Mouse (Mus musculus): ENCODE data around the gene Sestd1. TPM values are rescaled to one million over a fixed set of nuclear protein-coding genes. Genes with fewer than 3 reads are reported as not detected.

The Sestd1 gene
- total and polyA plus RNA-seq, 2 experiments from 2014 or later: 28.1 to 59.9 TPM

DNA sequence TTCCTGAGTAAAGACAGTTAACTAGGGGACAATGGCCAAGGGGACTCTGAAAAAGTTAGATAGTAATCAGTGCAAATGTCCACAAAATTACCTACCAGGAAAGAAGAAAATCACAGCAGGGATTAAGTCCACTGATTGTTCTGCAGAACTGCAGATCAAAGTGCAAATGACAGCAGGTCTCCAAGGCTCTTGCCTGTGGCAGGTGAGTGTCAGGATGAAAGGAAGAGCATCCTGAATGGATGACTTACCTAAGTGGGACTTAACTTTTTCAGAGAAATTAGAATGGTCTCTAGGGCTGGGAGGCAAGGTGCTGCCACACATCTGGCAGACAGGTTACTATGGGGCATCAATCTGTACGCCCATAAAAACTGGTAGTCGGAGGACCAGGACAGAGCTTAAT lies 47.8 kb downstream of the Sestd1 start:
- ATAC-seq: no peak
- Histone ChIP-seq H3K27me3 (ENCODE audit: insufficient read depth, low read length) (no peaks in the 10 kb centered on the region), H3K36me3 (ENCODE audit: insufficient read depth) (peaks cover 30% of the 10 kb centered on the region), H3K4me1 (ENCODE audit: insufficient read depth) (no peaks in the 10 kb centered on the region), H3K4me3 (ENCODE audit: low read depth, low read length) (no peak overlapping the region), H3K9ac (no peak overlapping the region), H3K9me3 (ENCODE audit: low read length) (no peaks in the 10 kb centered on the region), H3K4me2 (ENCODE audit: low read depth) (no peak overlapping the region), H3K27ac (ENCODE audit: low read depth, low read length) (no peak overlapping the region)
- WGBS: 97% methylated on average over 2 of the region's 2 CpGs
- no peak for DNase-seq
- TF ChIP-seq CTCF (IDR thresholded peaks at IDR 0.05; ENCODE audit: low read depth): no peak

DNA sequence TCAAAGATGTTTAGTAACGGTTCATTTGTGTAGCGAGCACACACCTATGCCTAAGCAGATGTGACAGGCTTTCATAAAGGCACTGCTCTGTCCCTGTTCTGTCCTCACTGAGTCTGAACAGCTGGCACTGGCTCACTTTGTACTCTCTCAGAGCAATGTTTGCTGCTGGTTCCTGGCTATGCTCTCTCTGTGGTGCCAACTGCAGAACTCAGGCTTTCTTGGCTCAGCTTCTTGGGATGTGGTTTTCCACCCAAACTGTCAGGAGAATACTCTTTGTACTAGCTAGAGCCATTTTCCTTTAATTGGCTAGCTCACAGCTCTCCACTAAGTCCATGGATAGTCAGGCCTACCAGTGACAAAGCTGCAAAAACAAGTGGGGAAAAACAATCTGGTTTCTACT lies 59.4 kb downstream of the Sestd1 start:
- no peak overlapping the region for H3K27ac ChIP-seq (ENCODE audit: low read depth, low read length)
- ATAC-seq (peak; percentile 60), DNase-seq (peak; percentile 24)
- TF ChIP-seq CTCF (IDR thresholded peaks at IDR 0.05; ENCODE audit: low read depth): no peak
- 63% methylated on average over 2 of the region's 2 CpGs for WGBS
- no peaks in the 10 kb centered on the region for H3K4me1 ChIP-seq (ENCODE audit: insufficient read depth)
- H3K9ac ChIP-seq: no peak overlapping the region
- no peaks in the 10 kb centered on the region for H3K9me3 ChIP-seq (ENCODE audit: low read length)
- no peak overlapping the region for H3K4me3 ChIP-seq (ENCODE audit: low read depth, low read length)
- H3K4me2 ChIP-seq (ENCODE audit: low read depth): no peak overlapping the region
- H3K36me3 ChIP-seq (ENCODE audit: insufficient read depth): 0 out of 2 replicates have a peak, but pooled peaks cover 4% of the 10 kb centered on the region
- H3K27me3 ChIP-seq (ENCODE audit: insufficient read depth, low read length): no peaks in the 10 kb centered on the region

DNA sequence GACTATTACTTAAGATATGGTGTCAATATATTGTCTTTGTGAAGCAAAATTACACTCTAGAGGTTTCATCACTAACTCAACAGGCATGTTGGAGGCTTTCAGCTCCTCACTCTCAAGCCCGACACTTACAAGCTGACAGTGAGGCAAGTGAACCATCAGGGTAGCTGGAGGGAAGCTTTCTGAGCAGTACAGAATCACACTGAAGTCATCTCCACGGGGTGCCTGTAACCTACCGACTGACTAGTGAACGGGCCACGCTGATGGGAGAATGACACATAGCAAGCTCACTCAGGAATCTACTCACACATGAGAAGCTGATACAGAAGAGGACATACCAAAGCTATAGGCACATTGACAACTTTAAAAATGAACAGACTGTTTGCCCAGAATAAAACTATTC lies 67.5 kb downstream of the Sestd1 start:
- H3K27ac ChIP-seq (ENCODE audit: low read depth, low read length): no peak overlapping the region
- no peaks in the 10 kb centered on the region for H3K4me1 ChIP-seq (ENCODE audit: insufficient read depth)
- ATAC-seq: no peak
- no peak overlapping the region for H3K9ac ChIP-seq
- no peaks in the 10 kb centered on the region for H3K27me3 ChIP-seq (ENCODE audit: insufficient read depth, low read length)
- H3K4me3 ChIP-seq (ENCODE audit: low read depth, low read length): no peak overlapping the region
- 71% methylated on average over 5 of the region's 5 CpGs for WGBS
- TF ChIP-seq CTCF (IDR thresholded peaks at IDR 0.05; ENCODE audit: low read depth): no peak
- no peak for DNase-seq
- no peaks in the 10 kb centered on the region for H3K9me3 ChIP-seq (ENCODE audit: low read length)
- peaks cover 26% of the 10 kb centered on the region for H3K36me3 ChIP-seq (ENCODE audit: insufficient read depth)
- H3K4me2 ChIP-seq (ENCODE audit: low read depth): no peak overlapping the region

GRCm38 (mm10) chr2:77206951-77207350 lies 73.4 kb downstream of the Sestd1 start:
- no peaks in the 10 kb centered on the region for H3K4me1 ChIP-seq (ENCODE audit: insufficient read depth)
- no peaks in the 10 kb centered on the region for H3K27me3 ChIP-seq (ENCODE audit: insufficient read depth, low read length)
- H3K27ac ChIP-seq (ENCODE audit: low read depth, low read length): no peak overlapping the region
- WGBS: 96% methylated on average over 3 of the region's 3 CpGs
- no peak overlapping the region for H3K4me3 ChIP-seq (ENCODE audit: low read depth, low read length)
- peaks cover 22% of the 10 kb centered on the region for H3K36me3 ChIP-seq (ENCODE audit: insufficient read depth)
- DNase-seq (no peak), ATAC-seq (no peak)
- TF ChIP-seq CTCF (IDR thresholded peaks at IDR 0.05; ENCODE audit: low read depth): no peak
- no peak overlapping the region for H3K4me2 ChIP-seq (ENCODE audit: low read depth)
- no peak overlapping the region for H3K9ac ChIP-seq
- H3K9me3 ChIP-seq (ENCODE audit: low read length): no peaks in the 10 kb centered on the region

GRCm38 (mm10) chr2:77203916-77204315 lies 76.5 kb downstream of the Sestd1 start:
- peak; percentile 56 for DNase-seq
- Histone ChIP-seq H3K9ac (no peak overlapping the region), H3K4me3 (ENCODE audit: low read depth, low read length) (no peak overlapping the region), H3K4me1 (ENCODE audit: insufficient read depth) (no peaks in the 10 kb centered on the region), H3K27me3 (ENCODE audit: insufficient read depth, low read length) (no peaks in the 10 kb centered on the region), H3K9me3 (ENCODE audit: low read length) (no peaks in the 10 kb centered on the region), H3K27ac (ENCODE audit: low read depth, low read length) (no peak overlapping the region), H3K4me2 (ENCODE audit: low read depth) (no peak overlapping the region), H3K36me3 (ENCODE audit: insufficient read depth) (peaks cover 11% of the 10 kb centered on the region; the same call in 1 of the 2 replicates)
- 61% methylated on average over 2 of the region's 2 CpGs for WGBS
- peak; percentile 65 for TF ChIP-seq CTCF (IDR thresholded peaks at IDR 0.05; ENCODE audit: low read depth)
- ATAC-seq: no peak

GRCm38 (mm10) chr2:77201900-77202299 lies 78.5 kb downstream of the Sestd1 start:
- no peak overlapping the region for H3K9ac ChIP-seq
- no peaks in the 10 kb centered on the region for H3K27me3 ChIP-seq (ENCODE audit: insufficient read depth, low read length)
- H3K27ac ChIP-seq (ENCODE audit: low read depth, low read length): no peak overlapping the region
- no peak for TF ChIP-seq CTCF (IDR thresholded peaks at IDR 0.05; ENCODE audit: low read depth)
- ATAC-seq (peak; percentile 40; the same call in 1 of the 2 replicates), DNase-seq (no peak)
- H3K9me3 ChIP-seq (ENCODE audit: low read length): no peaks in the 10 kb centered on the region
- H3K4me3 ChIP-seq (ENCODE audit: low read depth, low read length): no peak overlapping the region
- no peaks in the 10 kb centered on the region for H3K4me1 ChIP-seq (ENCODE audit: insufficient read depth)
- H3K36me3 ChIP-seq (ENCODE audit: insufficient read depth): peaks cover 2% of the 10 kb centered on the region; the same call in 1 of the 2 replicates
- WGBS: 96% methylated on average over 1 of the region's 1 CpGs
- no peak overlapping the region for H3K4me2 ChIP-seq (ENCODE audit: low read depth)

- H3K4me3 ChIP-seq (ENCODE audit: low read depth, low read length): no peak overlapping the region
- no peak overlapping the region for H3K4me2 ChIP-seq (ENCODE audit: low read depth)
- H3K4me1 ChIP-seq (ENCODE audit: insufficient read depth): no peaks in the 10 kb centered on the region
- H3K9me3 ChIP-seq (ENCODE audit: low read length): no peaks in the 10 kb centered on the region
- no peaks in the 10 kb centered on the region for H3K27me3 ChIP-seq (ENCODE audit: insufficient read depth, low read length)
- DNase-seq (no peak), ATAC-seq (no peak)
- no peak overlapping the region for H3K9ac ChIP-seq
- no peaks in the 10 kb centered on the region; the same call in none of the 2 replicates for H3K36me3 ChIP-seq (ENCODE audit: insufficient read depth)
- H3K27ac ChIP-seq (ENCODE audit: low read depth, low read length): no peak overlapping the region
- TF ChIP-seq CTCF (IDR thresholded peaks at IDR 0.05; ENCODE audit: low read depth): no peak
- WGBS: 89% methylated on average over 5 of the region's 5 CpGs
Measured at GRCm38 (mm10) chr2:77200958-77201614, 79.3 kb downstream of the Sestd1 start.
